Mouse (Mus musculus) stomach, postnatal 0 days (tissue): ENCODE results near the gene Ash1l.

ENCODE experiments used
- CTCF ChIP-seq: IDR thresholded peaks from 2 replicates; pipeline ENCODE4 v1.5.1; 2016; ENCODE audit warnings: antibody characterized with exemption, low read depth, mild to moderate bottlenecking, moderate library complexity
- EP300 ChIP-seq: optimal IDR thresholded peaks from 2 replicates; pipeline ENCODE3; 2016; ENCODE audit warnings: antibody characterized with exemption

- TF ChIP-seq CTCF (no peak), EP300 (no peak)
Measured at GRCm38 (mm10) chr3:88918981-88919380, 31.4 kb upstream of the Ash1l start.
